Mouse (Mus musculus) forebrain, embryonic 11.5 days (tissue): ENCODE measurements around the gene Scrn3. TPM values are rescaled to one million over a fixed set of nuclear protein-coding genes. Genes with fewer than 3 reads are reported as not detected.

Source experiments
- ATAC-seq: fragments of 200-750 bp; cut with Nextera tagmentation; replicated peaks from 2 replicates; pipeline ENCODE4 v1.8.0; 2017; ENCODE audit warnings: moderate TSS enrichment; ENCODE audit not compliant: low FRiP score
- DNase-seq: peaks from one replicate; pipeline ENCODE4 v3.0.0-alpha.2; 2017; ENCODE audit warnings: low spot score
- H3K27ac ChIP-seq: fragments of 300-500 bp; sonication (generic); 2 replicates; pipeline ENCODE4 v1.5.1; 2014; ENCODE audit warnings: low read depth, low read length
- H3K27me3 ChIP-seq: fragments of 300-500 bp; sonication (generic); 2 replicates; pipeline ENCODE4 v1.6.1; 2014; ENCODE audit warnings: mild to moderate bottlenecking, low read length, mixed read lengths; ENCODE audit not compliant: control insufficient read depth, insufficient read depth
- H3K36me3 ChIP-seq: fragments of 300-500 bp; sonication (generic); 2 replicates; pipeline ENCODE4 v1.6.1; 2014; ENCODE audit warnings: mild to moderate bottlenecking, low read length, moderate library complexity, mixed read lengths; ENCODE audit not compliant: control insufficient read depth, insufficient read depth
- H3K4me1 ChIP-seq: fragments of 300-500 bp; sonication (generic); replicated peaks from 2 replicates; pipeline ENCODE4 v1.6.1; 2014; ENCODE audit warnings: low read length, mixed read lengths; ENCODE audit not compliant: control insufficient read depth, insufficient read depth
- H3K4me2 ChIP-seq: fragments of 300-500 bp; sonication (generic); 2 replicates; pipeline ENCODE4 v1.6.1; 2014; ENCODE audit warnings: low read depth, mild to moderate bottlenecking, low read length, moderate library complexity, mixed read lengths; ENCODE audit not compliant: severe bottlenecking
- H3K4me3 ChIP-seq: fragments of 300-500 bp; sonication (generic); 2 replicates; pipeline ENCODE4 v1.5.1; 2014; ENCODE audit warnings: low read depth, low read length
- H3K9ac ChIP-seq: fragments of 300-500 bp; sonication (generic); 2 replicates; pipeline ENCODE4 v1.6.1; 2014; ENCODE audit warnings: low read length
- H3K9me3 ChIP-seq: fragments of 300-500 bp; sonication (generic); 2 replicates; pipeline ENCODE4 v1.6.1; 2016; ENCODE audit warnings: low read length, mixed read lengths; ENCODE audit not compliant: control insufficient read depth
- WGBS: fragments of 180-500 bp; shearing (Covaris S2); extraction: QIAGEN DNeasy Blood & Tissue Kit; methylation state at CpG from one replicate; pipeline ENCODE4 v1.1.7; 2014; 5-methylcytosine and 5-hydroxymethylcytosine counted together
- polyA plus RNA-seq: library from polyadenylated mRNA; unstranded; fragments of >200 nt; fragmentation: Nextera tagmentation; extraction: Ambion mirVana; gene quantifications from 2 replicates; pipeline ENCODE4 v1.2.1, GENCODE M21; 2014

The Scrn3 gene
- polyA plus RNA-seq, result 11.7 and 14.0 TPM in 2 replicates

GRCm38 (mm10) chr2:73312152-73313116 is at the start of gene Scrn3, which contains the start of gene Cir1:
Scrn3 (plus strand) TSS chr2:73312601.
Cir1 (minus strand) TSS chr2:73312701.
- ATAC-seq (peak; percentile 95), DNase-seq (peak; percentile 97)
- Histone ChIP-seq H3K9me3 (no peaks in the 10 kb centered on the region), H3K27me3 (no peaks in the 10 kb centered on the region), H3K36me3 (no peaks in the 10 kb centered on the region), H3K4me1 (no peaks in the 10 kb centered on the region; the same call in 1 of the 2 replicates), H3K27ac (peak within 1 kb of the TSS; percentile 64; the same call in 1 of the 2 replicates), H3K4me3 (peak within 1 kb of the TSS; percentile 77), H3K9ac (peak within 1 kb of the TSS; percentile 65), H3K4me2 (peak within 1 kb of the TSS; percentile 90)
- under 1% methylated on average over 64 of the region's 64 CpGs for WGBS

GRCm38 (mm10) chr2:73263172-73263765 is 49.1 kb upstream of the Scrn3 start:
- H3K4me3 ChIP-seq, result peak overlapping the region; percentile 30

DNA sequence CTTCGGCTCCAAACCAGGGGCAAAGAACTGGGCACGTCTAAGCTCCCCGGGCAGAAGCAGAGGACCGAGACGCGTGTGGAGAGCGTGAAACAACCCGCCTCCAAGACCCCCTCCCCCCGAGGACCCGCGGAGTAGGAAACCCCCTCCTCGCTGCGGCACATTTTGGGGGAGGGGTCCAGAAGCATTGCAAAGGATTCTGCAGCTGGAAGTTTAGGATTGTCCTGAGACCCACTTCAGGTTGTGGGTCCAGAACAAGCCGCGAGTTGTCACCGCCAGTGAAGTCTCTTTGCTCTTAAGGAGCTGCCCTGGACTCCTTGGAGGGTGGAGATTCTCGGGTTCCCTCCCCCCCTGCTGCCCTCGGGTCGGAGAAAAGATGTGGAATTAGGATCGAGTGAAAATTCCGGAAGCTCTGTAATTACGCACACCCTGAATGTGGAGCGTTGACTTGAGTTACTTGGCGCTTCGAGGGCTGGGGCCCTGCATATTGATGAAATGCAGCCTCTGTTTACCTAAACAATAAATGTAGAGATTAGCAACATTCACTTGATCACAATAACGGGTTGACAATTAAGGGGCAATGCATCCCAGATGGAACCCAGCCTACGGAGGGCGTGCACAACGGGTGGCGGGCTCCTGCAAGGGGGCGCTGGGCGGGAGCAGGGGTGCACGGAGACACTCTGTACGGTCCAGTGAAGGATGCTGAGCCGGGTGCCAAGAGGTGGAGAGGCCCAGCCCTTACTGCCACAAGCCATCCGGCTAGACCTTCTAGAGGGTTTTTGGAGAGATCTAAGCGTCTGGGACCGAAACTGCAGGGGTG is 48.4 kb upstream of the Scrn3 start:
- peak overlapping the region; percentile 33 for H3K9ac ChIP-seq

More at GRCm38 (mm10) chr2:73263172-73263765, 49.1 kb upstream of the Scrn3 start:
- ATAC-seq (no peak), DNase-seq (no peak)
- WGBS, result 1% methylated on average over 16 of the region's 16 CpGs
- Histone ChIP-seq H3K4me2 (peak overlapping the region; percentile 63), H3K27ac (no peak overlapping the region), H3K9me3 (no peaks in the 10 kb centered on the region), H3K4me1 (peaks cover 10% of the 10 kb centered on the region), H3K27me3 (peaks cover 57% of the 10 kb centered on the region), H3K9ac (peak overlapping the region; percentile 33), H3K36me3 (no peaks in the 10 kb centered on the region)

DNA sequence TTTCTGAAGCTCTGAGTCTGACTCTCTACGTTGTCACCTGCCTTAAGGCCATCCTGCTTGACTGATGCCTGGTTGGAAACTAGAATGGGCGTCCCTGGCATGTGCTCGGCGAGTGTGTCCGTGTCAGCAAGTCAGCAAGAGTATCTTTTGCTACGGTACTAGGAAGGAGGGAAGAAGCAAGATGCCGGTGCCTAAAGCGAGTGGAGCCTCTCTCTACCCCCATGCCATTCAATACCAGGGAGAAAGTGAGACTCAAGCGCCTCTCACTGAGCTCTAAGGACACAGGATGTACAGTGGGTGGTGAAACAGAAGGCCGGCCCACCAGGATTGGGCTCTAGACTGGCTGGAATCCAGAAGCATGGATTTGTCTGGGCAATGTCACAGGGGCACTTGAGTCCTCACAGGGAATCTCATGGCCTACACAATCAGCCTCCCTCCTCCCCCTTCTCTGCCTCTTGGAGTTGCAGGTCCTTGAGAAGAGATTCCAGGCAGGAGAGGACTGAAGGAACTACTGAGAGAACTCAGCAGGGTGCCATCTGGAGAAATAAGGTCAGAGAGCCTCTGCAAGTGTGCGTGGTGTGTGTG is 47.7 kb upstream of the Scrn3 start:
- Histone ChIP-seq H3K27me3 (peaks cover 67% of the 10 kb centered on the region), H3K9me3 (no peaks in the 10 kb centered on the region), H3K4me3 (no peak overlapping the region), H3K27ac (no peak overlapping the region), H3K9ac (no peak overlapping the region), H3K36me3 (no peaks in the 10 kb centered on the region), H3K4me2 (peak overlapping the region; percentile 63), H3K4me1 (peaks cover 11% of the 10 kb centered on the region)
- 5% methylated on average over 11 of the region's 11 CpGs for WGBS
- ATAC-seq, result no peak
- no peak for DNase-seq

More for the DNA sequence above, 48.4 kb upstream of the Scrn3 start:
- Histone ChIP-seq H3K27ac (no peak overlapping the region), H3K27me3 (peaks cover 62% of the 10 kb centered on the region), H3K4me1 (peaks cover 11% of the 10 kb centered on the region), H3K4me3 (peak overlapping the region; percentile 30), H3K9me3 (no peaks in the 10 kb centered on the region), H3K4me2 (peak overlapping the region; percentile 63), H3K36me3 (no peaks in the 10 kb centered on the region)
- ATAC-seq, result peak; percentile 51; the same call in 1 of the 2 replicates
- 1% methylated on average over 38 of the region's 38 CpGs for WGBS
- peak; percentile 68 for DNase-seq

- Histone ChIP-seq H3K4me2 (no peak overlapping the region), H3K9me3 (no peaks in the 10 kb centered on the region), H3K27me3 (peaks cover 79% of the 10 kb centered on the region), H3K4me3 (no peak overlapping the region), H3K9ac (no peak overlapping the region), H3K4me1 (peaks cover 14% of the 10 kb centered on the region), H3K27ac (no peak overlapping the region), H3K36me3 (no peaks in the 10 kb centered on the region)
- DNase-seq, result peak; percentile 52
- no peak for ATAC-seq
- WGBS, result 3% methylated on average over 5 of the region's 5 CpGs
Observed at GRCm38 (mm10) chr2:73266011-73266410, 46.4 kb upstream of the Scrn3 start.

- H3K27ac ChIP-seq, result no peak overlapping the region
- peaks cover 20% of the 10 kb centered on the region for H3K4me1 ChIP-seq
- no peaks in the 10 kb centered on the region for H3K36me3 ChIP-seq
- H3K9me3 ChIP-seq, result no peaks in the 10 kb centered on the region
- ATAC-seq (no peak), DNase-seq (no peak)
- no peak overlapping the region for H3K9ac ChIP-seq
- no peak overlapping the region for H3K4me2 ChIP-seq
- H3K4me3 ChIP-seq, result no peak overlapping the region
- H3K27me3 ChIP-seq, result peaks cover 85% of the 10 kb centered on the region
- WGBS, result 59% methylated on average over 1 of the region's 1 CpGs
Observed at GRCm38 (mm10) chr2:73266623-73267022, 45.8 kb upstream of the Scrn3 start.

DNA sequence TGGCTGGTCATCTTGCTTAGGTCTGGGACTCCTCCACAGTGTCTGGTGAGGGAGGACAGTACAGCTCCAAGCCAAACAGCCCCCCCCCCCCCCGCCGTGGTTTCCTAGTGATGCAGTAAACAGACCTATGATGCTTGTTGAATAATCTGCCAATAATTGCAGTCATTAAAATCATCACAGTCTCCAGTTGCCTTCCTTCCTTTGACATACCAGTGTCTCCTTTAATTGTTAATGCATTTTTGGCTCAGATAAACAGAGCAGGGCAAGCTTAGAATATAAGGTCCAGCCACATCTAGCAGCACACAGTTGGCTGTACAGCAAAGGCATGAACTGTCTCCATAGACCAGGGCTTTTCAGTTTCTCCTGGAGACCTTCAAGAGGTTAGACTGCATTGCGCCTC is 45.2 kb upstream of the Scrn3 start:
- ATAC-seq (no peak), DNase-seq (no peak)
- H3K27ac ChIP-seq, result no peak overlapping the region
- no peak overlapping the region for H3K4me3 ChIP-seq
- no peak overlapping the region for H3K4me2 ChIP-seq
- peaks cover 22% of the 10 kb centered on the region for H3K4me1 ChIP-seq
- 7% methylated on average over 3 of the region's 3 CpGs for WGBS
- H3K9ac ChIP-seq, result no peak overlapping the region
- H3K36me3 ChIP-seq, result no peaks in the 10 kb centered on the region
- no peaks in the 10 kb centered on the region for H3K9me3 ChIP-seq
- peaks cover 84% of the 10 kb centered on the region for H3K27me3 ChIP-seq

GRCm38 (mm10) chr2:73267818-73268217 is 44.6 kb upstream of the Scrn3 start:
- no peak for DNase-seq
- under 1% methylated on average over 4 of the region's 4 CpGs for WGBS

More at GRCm38 (mm10) chr2:73267818-73268217, 44.6 kb upstream of the Scrn3 start:
- H3K27me3 ChIP-seq, result peaks cover 84% of the 10 kb centered on the region
- no peaks in the 10 kb centered on the region for H3K36me3 ChIP-seq
- no peak overlapping the region for H3K4me2 ChIP-seq
- no peak for ATAC-seq
- no peak overlapping the region for H3K27ac ChIP-seq
- no peaks in the 10 kb centered on the region for H3K9me3 ChIP-seq
- no peak overlapping the region for H3K4me3 ChIP-seq
- H3K4me1 ChIP-seq, result peaks cover 26% of the 10 kb centered on the region
- no peak overlapping the region for H3K9ac ChIP-seq
